Mouse (Mus musculus) lung, embryonic 14.5 days (tissue): ENCODE measurements around the gene Get4. TPM values are rescaled to one million over a fixed set of nuclear protein-coding genes. Genes with fewer than 3 reads are reported as not detected.

Source experiments
- ATAC-seq: fragments of 200-750 bp; cut with Nextera tagmentation; 2 replicates; pipeline ENCODE4 v1.8.0; 2017; ENCODE audit warnings: mild to moderate bottlenecking, moderate TSS enrichment, moderate library complexity; ENCODE audit not compliant: insufficient read depth
- DNase-seq: peaks from one replicate; pipeline ENCODE4 v3.0.0-alpha.2; 2015
- H3K27ac ChIP-seq: fragments of 300-500 bp; sonication (generic); 2 replicates; pipeline ENCODE4 v1.5.1; 2014; ENCODE audit warnings: low read depth, mild to moderate bottlenecking, moderate library complexity
- H3K27me3 ChIP-seq: fragments of 300-500 bp; sonication (generic); 2 replicates; pipeline ENCODE4 v1.6.1; 2014; ENCODE audit warnings: low read length, control low read depth; ENCODE audit not compliant: insufficient read depth
- H3K36me3 ChIP-seq: fragments of 300-500 bp; sonication (generic); 2 replicates; pipeline ENCODE4 v1.6.1; 2014; ENCODE audit warnings: control low read depth; ENCODE audit not compliant: insufficient read depth
- H3K4me1 ChIP-seq: fragments of 300-500 bp; sonication (generic); 2 replicates; pipeline ENCODE4 v1.6.1; 2014; ENCODE audit warnings: antibody characterized with exemption, control low read depth; ENCODE audit not compliant: insufficient read depth
- H3K4me2 ChIP-seq: fragments of 300-500 bp; sonication (generic); 2 replicates; pipeline ENCODE4 v1.6.1; 2014; ENCODE audit warnings: mild to moderate bottlenecking
- H3K4me3 ChIP-seq: fragments of 300-500 bp; sonication (generic); 2 replicates; pipeline ENCODE4 v1.5.1; 2014; ENCODE audit warnings: low read depth, low read length
- H3K9ac ChIP-seq: fragments of 300-500 bp; sonication (generic); 2 replicates; pipeline ENCODE4 v1.6.1; 2014
- H3K9me3 ChIP-seq: fragments of 300-500 bp; sonication (generic); 2 replicates; pipeline ENCODE4 v1.6.1; 2016; ENCODE audit warnings: low read depth, low read length, control low read depth
- CTCF ChIP-seq: IDR thresholded peaks from 2 replicates; pipeline ENCODE4 v1.5.1; 2016; ENCODE audit warnings: antibody characterized with exemption, low read depth
- whole genome bisulfite sequencing: fragments of 180-500 bp; shearing (Covaris S2); extraction: QIAGEN DNeasy Blood & Tissue Kit; methylation state at CpG from one replicate; pipeline ENCODE4 v1.1.7; 2014; 5-methylcytosine and 5-hydroxymethylcytosine counted together
- polyA plus RNA-seq: library from polyadenylated mRNA; unstranded; fragments of >200 nt; fragmentation: Nextera tagmentation; extraction: Ambion mirVana; gene quantifications from 2 replicates; pipeline ENCODE4 v1.2.1, GENCODE M21; 2014

Get4 gene
- polyA plus RNA-seq, 1 experiment from 2014 or later = 183 TPM

GRCm38 (mm10) chr5:139227236-139227635, 24.9 kb upstream of the Get4 start:
- Histone ChIP-seq H3K9ac (no peak overlapping the region), H3K4me1 (no peaks in the 10 kb centered on the region), H3K4me2 (no peak overlapping the region), H3K9me3 (no peaks in the 10 kb centered on the region), H3K27me3 (no peaks in the 10 kb centered on the region), H3K36me3 (peaks cover 78% of the 10 kb centered on the region), H3K4me3 (no peak overlapping the region), H3K27ac (no peak overlapping the region)
- no peak for DNase-seq
- whole genome bisulfite sequencing = 87% methylated on average over 4 of the region's 4 CpGs
- no peak for TF ChIP-seq CTCF
- ATAC-seq = no peak

GRCm38 (mm10) chr5:139227645-139228044, 24.5 kb upstream of the Get4 start:
- Histone ChIP-seq H3K4me1 (no peaks in the 10 kb centered on the region), H3K36me3 (peaks cover 82% of the 10 kb centered on the region), H3K27me3 (no peaks in the 10 kb centered on the region), H3K9me3 (no peaks in the 10 kb centered on the region), H3K27ac (no peak overlapping the region), H3K4me2 (no peak overlapping the region), H3K4me3 (no peak overlapping the region), H3K9ac (no peak overlapping the region)
- DNase-seq (no peak), ATAC-seq (no peak)
- no peak for TF ChIP-seq CTCF
- WGBS = 95% methylated on average over 2 of the region's 2 CpGs

- 95% methylated on average over 3 of the region's 3 CpGs for WGBS
- Histone ChIP-seq H3K9ac (no peak overlapping the region), H3K9me3 (no peaks in the 10 kb centered on the region), H3K4me1 (no peaks in the 10 kb centered on the region), H3K4me3 (no peak overlapping the region), H3K27ac (no peak overlapping the region), H3K4me2 (no peak overlapping the region), H3K27me3 (no peaks in the 10 kb centered on the region), H3K36me3 (peaks cover 86% of the 10 kb centered on the region)
- ATAC-seq (no peak), DNase-seq (no peak)
- no peak for TF ChIP-seq CTCF
Observed at GRCm38 (mm10) chr5:139228318-139228717, 23.8 kb upstream of the Get4 start.

- 93% methylated on average over 3 of the region's 3 CpGs for WGBS
Observed at GRCm38 (mm10) chr5:139229716-139230115, 22.4 kb upstream of the Get4 start.

GRCm38 (mm10) chr5:139232083-139232482, 20.0 kb upstream of the Get4 start:
- 89% methylated on average over 3 of the region's 3 CpGs for WGBS
- Histone ChIP-seq H3K27ac (no peak overlapping the region), H3K4me3 (no peak overlapping the region), H3K27me3 (no peaks in the 10 kb centered on the region), H3K4me1 (no peaks in the 10 kb centered on the region), H3K36me3 (peaks cover 89% of the 10 kb centered on the region), H3K9ac (no peak overlapping the region), H3K4me2 (no peak overlapping the region), H3K9me3 (no peaks in the 10 kb centered on the region)
- no peak for TF ChIP-seq CTCF
- no peak for DNase-seq
- ATAC-seq = no peak

More at GRCm38 (mm10) chr5:139229716-139230115, 22.4 kb upstream of the Get4 start:
- H3K9ac ChIP-seq = no peak overlapping the region
- H3K36me3 ChIP-seq = peaks cover 88% of the 10 kb centered on the region
- no peak overlapping the region for H3K4me3 ChIP-seq
- H3K27me3 ChIP-seq = no peaks in the 10 kb centered on the region
- H3K4me2 ChIP-seq = no peak overlapping the region
- no peaks in the 10 kb centered on the region for H3K4me1 ChIP-seq
- no peak for TF ChIP-seq CTCF
- H3K27ac ChIP-seq = no peak overlapping the region
- H3K9me3 ChIP-seq = no peaks in the 10 kb centered on the region
- ATAC-seq (no peak), DNase-seq (no peak)

GRCm38 (mm10) chr5:139234423-139234822, 17.7 kb upstream of the Get4 start:
- Histone ChIP-seq H3K4me2 (no peak overlapping the region), H3K9me3 (no peaks in the 10 kb centered on the region), H3K36me3 (peaks cover 96% of the 10 kb centered on the region), H3K27ac (no peak overlapping the region), H3K27me3 (no peaks in the 10 kb centered on the region), H3K4me3 (no peak overlapping the region), H3K4me1 (no peaks in the 10 kb centered on the region), H3K9ac (no peak overlapping the region)
- DNase-seq (no peak), ATAC-seq (no peak)
- no peak for TF ChIP-seq CTCF
- WGBS = 91% methylated on average over 4 of the region's 4 CpGs

- DNase-seq = no peak
- Histone ChIP-seq H3K9me3 (no peaks in the 10 kb centered on the region), H3K36me3 (peaks cover 94% of the 10 kb centered on the region), H3K4me1 (no peaks in the 10 kb centered on the region), H3K4me3 (no peak overlapping the region), H3K9ac (no peak overlapping the region), H3K27ac (no peak overlapping the region), H3K27me3 (no peaks in the 10 kb centered on the region), H3K4me2 (no peak overlapping the region)
- ATAC-seq = no peak
- WGBS = 70% methylated on average over 4 of the region's 4 CpGs
- TF ChIP-seq CTCF = no peak
Observed at GRCm38 (mm10) chr5:139237436-139237835, 14.7 kb upstream of the Get4 start.
